Mouse (Mus musculus): Measurements from ENCODE around the gene Adamts8. TPM values are rescaled to one million over a fixed set of nuclear protein-coding genes. Genes with fewer than 3 reads are reported as not detected.

Adamts8 gene
- polyA plus RNA-seq (2014; fragmentation: Nextera tagmentation; extraction: Ambion mirVana), result 3.9 and 4.1 TPM in 2 replicates

- DNase-seq (ENCODE audit: low spot score) (peak; percentile 65), ATAC-seq (ENCODE audit: low read depth) (peak; percentile 84)
Measured at GRCm38 (mm10) chr9:30942512-30943313, at the start of gene Adamts8. TSS of gene Adamts8 (plus strand) at chr9:30942562.

DNA sequence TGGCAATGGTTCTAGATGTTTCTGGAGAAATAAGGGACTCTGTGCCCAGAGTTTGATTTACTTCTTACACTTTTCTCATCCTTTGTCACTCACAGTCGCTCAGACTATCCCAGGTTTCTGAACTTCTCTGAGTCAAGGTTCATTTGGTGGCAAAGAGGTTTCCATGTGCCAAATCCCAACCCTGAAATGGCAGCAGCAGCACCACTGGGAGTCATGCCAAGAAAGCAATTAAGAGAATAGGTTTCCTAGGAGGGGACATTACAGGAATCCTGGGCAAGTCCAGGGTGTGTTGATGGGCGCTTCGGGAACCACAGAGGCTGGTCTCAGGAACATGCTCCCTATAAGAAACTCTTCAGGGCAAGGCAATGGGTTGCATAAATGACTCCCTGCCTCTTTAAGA lies 46.7 kb upstream of the Adamts8 start:
- ATAC-seq (ENCODE audit: low read depth), result no peak

More at GRCm38 (mm10) chr9:30942512-30943313, at the start of gene Adamts8:
- H3K4me1 ChIP-seq (ENCODE audit: control insufficient read depth, insufficient read depth, low read length), result no peaks in the 10 kb centered on the region
- under 1% methylated on average over 64 of the region's 96 CpGs for WGBS
- H3K27me3 ChIP-seq (replicated peaks; ENCODE audit: control insufficient read depth, insufficient read depth, low read length), result peaks cover 55% of the 10 kb centered on the region
- peak within 1 kb of the TSS; percentile 100 for H3K4me2 ChIP-seq (ENCODE audit: low read depth, low read length)
- H3K4me3 ChIP-seq (ENCODE audit: low read depth, low read length), result peak within 1 kb of the TSS; percentile 64
- no peak within 1 kb of the TSS for H3K27ac ChIP-seq (replicated peaks; ENCODE audit: low read depth, low read length)
- no peaks in the 10 kb centered on the region for H3K9me3 ChIP-seq (ENCODE audit: control insufficient read depth, low read length)
- H3K9ac ChIP-seq (ENCODE audit: low read depth, low read length), result peak within 1 kb of the TSS; percentile 65
- H3K36me3 ChIP-seq (ENCODE audit: control insufficient read depth, insufficient read depth, low read length), result no peaks in the 10 kb centered on the region

GRCm38 (mm10) chr9:30896752-30897151 lies 45.6 kb upstream of the Adamts8 start:
- Histone ChIP-seq H3K9me3 (ENCODE audit: control insufficient read depth, low read length) (no peaks in the 10 kb centered on the region), H3K4me2 (ENCODE audit: low read depth, low read length) (no peak overlapping the region), H3K9ac (ENCODE audit: low read depth, low read length) (no peak overlapping the region), H3K4me1 (ENCODE audit: control insufficient read depth, insufficient read depth, low read length) (0 out of 2 replicates have a peak, but pooled peaks cover 3% of the 10 kb centered on the region), H3K4me3 (ENCODE audit: low read depth, low read length) (no peak overlapping the region), H3K27me3 (replicated peaks; ENCODE audit: control insufficient read depth, insufficient read depth, low read length) (no peaks in the 10 kb centered on the region), H3K36me3 (ENCODE audit: control insufficient read depth, insufficient read depth, low read length) (peaks cover 18% of the 10 kb centered on the region), H3K27ac (replicated peaks; ENCODE audit: low read depth, low read length) (no peak overlapping the region)
- 67% methylated on average over 5 of the region's 5 CpGs for WGBS
- peak; percentile 87 for DNase-seq (ENCODE audit: low spot score)
- peak; percentile 76 for ATAC-seq (ENCODE audit: low read depth)

More for the DNA sequence above, 46.7 kb upstream of the Adamts8 start:
- Histone ChIP-seq H3K4me3 (ENCODE audit: low read depth, low read length) (no peak overlapping the region), H3K27ac (replicated peaks; ENCODE audit: low read depth, low read length) (no peak overlapping the region), H3K36me3 (ENCODE audit: control insufficient read depth, insufficient read depth, low read length) (0 out of 2 replicates have a peak, but pooled peaks cover 7% of the 10 kb centered on the region), H3K9ac (ENCODE audit: low read depth, low read length) (no peak overlapping the region), H3K27me3 (replicated peaks; ENCODE audit: control insufficient read depth, insufficient read depth, low read length) (no peaks in the 10 kb centered on the region), H3K9me3 (ENCODE audit: control insufficient read depth, low read length) (no peaks in the 10 kb centered on the region), H3K4me1 (ENCODE audit: control insufficient read depth, insufficient read depth, low read length) (0 out of 2 replicates have a peak, but pooled peaks cover 3% of the 10 kb centered on the region), H3K4me2 (ENCODE audit: low read depth, low read length) (no peak overlapping the region)
- no peak for DNase-seq (ENCODE audit: low spot score)
- 77% methylated on average over 3 of the region's 3 CpGs for WGBS

DNA sequence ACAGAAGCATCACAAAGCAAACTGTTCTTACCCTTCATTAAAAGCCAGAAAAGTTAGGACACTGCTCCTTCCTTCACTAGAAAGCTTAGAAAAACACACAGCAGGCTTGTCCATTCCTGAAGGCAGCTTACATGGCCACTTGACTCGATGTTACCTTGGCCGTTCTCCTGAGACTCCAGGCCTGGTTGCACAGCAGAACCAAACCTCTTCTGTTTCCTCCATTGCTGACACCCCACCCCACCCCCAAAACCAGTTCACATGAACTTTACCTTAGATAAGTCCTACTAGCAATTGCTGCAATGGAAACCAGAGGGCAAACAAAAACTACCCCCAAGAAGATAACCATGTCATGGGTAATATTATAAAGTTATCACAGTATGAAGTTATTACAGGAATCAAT lies 45.2 kb upstream of the Adamts8 start:
- Histone ChIP-seq H3K27ac (replicated peaks; ENCODE audit: low read depth, low read length) (no peak overlapping the region), H3K36me3 (ENCODE audit: control insufficient read depth, insufficient read depth, low read length) (peaks cover 22% of the 10 kb centered on the region), H3K4me2 (ENCODE audit: low read depth, low read length) (no peak overlapping the region), H3K9me3 (ENCODE audit: control insufficient read depth, low read length) (no peaks in the 10 kb centered on the region), H3K4me1 (ENCODE audit: control insufficient read depth, insufficient read depth, low read length) (0 out of 2 replicates have a peak, but pooled peaks cover 3% of the 10 kb centered on the region), H3K27me3 (replicated peaks; ENCODE audit: control insufficient read depth, insufficient read depth, low read length) (no peaks in the 10 kb centered on the region), H3K4me3 (ENCODE audit: low read depth, low read length) (no peak overlapping the region), H3K9ac (ENCODE audit: low read depth, low read length) (no peak overlapping the region)
- WGBS, result 73% methylated on average over 2 of the region's 2 CpGs
- DNase-seq (ENCODE audit: low spot score), result no peak
- ATAC-seq (ENCODE audit: low read depth), result no peak

DNA sequence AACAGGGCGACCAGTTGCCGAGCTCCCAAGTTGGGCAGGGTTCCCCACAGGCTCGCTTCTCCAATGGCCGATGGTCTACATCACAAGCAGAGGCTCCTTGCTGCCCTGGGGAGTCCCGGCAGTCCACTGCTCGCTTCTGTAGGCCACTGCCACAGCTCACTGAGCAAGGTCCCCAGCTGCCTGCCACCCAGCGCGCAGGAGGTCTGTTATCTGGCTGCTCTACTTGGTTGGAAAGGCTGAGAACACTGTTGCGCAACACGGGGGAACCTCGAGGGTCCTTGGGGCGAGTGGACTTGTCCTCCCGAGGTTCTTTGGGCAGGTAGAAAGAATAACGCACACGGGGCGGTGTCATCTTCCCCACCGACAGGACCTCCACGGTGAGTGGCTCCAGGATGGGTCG lies 40.2 kb upstream of the Adamts8 start:
- Histone ChIP-seq H3K4me2 (ENCODE audit: low read depth, low read length) (no peak overlapping the region), H3K9ac (ENCODE audit: low read depth, low read length) (no peak overlapping the region), H3K4me1 (ENCODE audit: control insufficient read depth, insufficient read depth, low read length) (no peaks in the 10 kb centered on the region), H3K9me3 (ENCODE audit: control insufficient read depth, low read length) (no peaks in the 10 kb centered on the region), H3K4me3 (ENCODE audit: low read depth, low read length) (no peak overlapping the region), H3K27ac (replicated peaks; ENCODE audit: low read depth, low read length) (no peak overlapping the region), H3K36me3 (ENCODE audit: control insufficient read depth, insufficient read depth, low read length) (peaks cover 48% of the 10 kb centered on the region), H3K27me3 (replicated peaks; ENCODE audit: control insufficient read depth, insufficient read depth, low read length) (no peaks in the 10 kb centered on the region)
- 96% methylated on average over 19 of the region's 19 CpGs for WGBS
- ATAC-seq (ENCODE audit: low read depth), result no peak
- no peak for DNase-seq (ENCODE audit: low spot score)

- Histone ChIP-seq H3K4me1 (ENCODE audit: control insufficient read depth, insufficient read depth, low read length) (no peaks in the 10 kb centered on the region), H3K36me3 (ENCODE audit: control insufficient read depth, insufficient read depth, low read length) (peaks cover 48% of the 10 kb centered on the region), H3K4me3 (ENCODE audit: low read depth, low read length) (no peak overlapping the region), H3K9ac (ENCODE audit: low read depth, low read length) (no peak overlapping the region), H3K27me3 (replicated peaks; ENCODE audit: control insufficient read depth, insufficient read depth, low read length) (no peaks in the 10 kb centered on the region), H3K9me3 (ENCODE audit: control insufficient read depth, low read length) (no peaks in the 10 kb centered on the region), H3K4me2 (ENCODE audit: low read depth, low read length) (no peak overlapping the region), H3K27ac (replicated peaks; ENCODE audit: low read depth, low read length) (no peak overlapping the region)
- 93% methylated on average over 7 of the region's 7 CpGs for whole genome bisulfite sequencing
- ATAC-seq (ENCODE audit: low read depth) (no peak), DNase-seq (ENCODE audit: low spot score) (no peak)
Measured at GRCm38 (mm10) chr9:30902641-30903040, 39.7 kb upstream of the Adamts8 start.

GRCm38 (mm10) chr9:30903266-30903665 lies 39.1 kb upstream of the Adamts8 start:
- Histone ChIP-seq H3K27ac (replicated peaks; ENCODE audit: low read depth, low read length) (no peak overlapping the region), H3K4me3 (ENCODE audit: low read depth, low read length) (no peak overlapping the region), H3K36me3 (ENCODE audit: control insufficient read depth, insufficient read depth, low read length) (peaks cover 48% of the 10 kb centered on the region), H3K4me1 (ENCODE audit: control insufficient read depth, insufficient read depth, low read length) (no peaks in the 10 kb centered on the region), H3K9me3 (ENCODE audit: control insufficient read depth, low read length) (no peaks in the 10 kb centered on the region), H3K9ac (ENCODE audit: low read depth, low read length) (no peak overlapping the region), H3K27me3 (replicated peaks; ENCODE audit: control insufficient read depth, insufficient read depth, low read length) (no peaks in the 10 kb centered on the region), H3K4me2 (ENCODE audit: low read depth, low read length) (no peak overlapping the region)
- ATAC-seq (ENCODE audit: low read depth) (no peak), DNase-seq (ENCODE audit: low spot score) (no peak)
- WGBS, result 91% methylated on average over 5 of the region's 5 CpGs

DNA sequence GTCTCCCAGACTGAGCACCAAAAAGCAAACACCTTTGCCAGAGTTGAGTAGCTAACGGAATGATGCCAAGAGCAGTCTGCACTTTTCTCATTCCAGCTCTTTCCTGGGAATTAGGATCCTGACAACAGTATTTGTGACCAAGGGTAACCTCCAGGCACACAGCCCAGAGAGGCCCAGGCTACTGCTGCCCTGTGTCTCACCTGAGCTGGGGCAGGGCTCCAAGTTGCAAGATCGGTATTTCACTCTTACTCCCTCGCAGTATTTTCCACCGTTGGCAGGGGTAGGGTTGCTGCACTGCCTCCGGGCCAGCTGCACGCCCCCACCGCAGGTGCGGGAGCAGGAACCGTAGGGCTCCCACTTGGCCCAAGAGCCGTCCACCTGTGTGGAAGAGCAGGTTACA lies 36.5 kb upstream of the Adamts8 start:
- H3K36me3 ChIP-seq (ENCODE audit: control insufficient read depth, insufficient read depth, low read length), result peaks cover 39% of the 10 kb centered on the region
- no peak for DNase-seq (ENCODE audit: low spot score)
- WGBS, result 87% methylated on average over 10 of the region's 10 CpGs

DNA sequence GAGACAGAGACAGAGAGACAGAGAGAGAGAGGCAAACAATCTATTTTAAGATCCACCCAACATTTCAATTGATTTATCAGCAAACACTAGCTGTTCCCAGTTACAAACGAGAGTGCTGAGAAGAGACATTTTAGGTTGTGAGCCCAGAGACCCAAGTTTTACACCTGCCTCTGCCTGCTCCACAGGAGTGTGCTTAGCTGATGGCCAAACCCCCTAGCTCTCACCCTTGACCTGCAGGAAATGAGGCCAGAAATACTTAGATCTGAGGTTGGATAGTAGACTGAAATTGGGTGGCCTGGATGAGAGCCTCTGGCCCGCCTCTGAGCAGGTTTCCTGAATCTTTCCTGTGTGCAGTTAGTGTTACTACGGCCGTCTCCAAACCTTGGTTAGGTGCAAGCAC lies 35.9 kb upstream of the Adamts8 start:
- H3K27ac ChIP-seq (replicated peaks; ENCODE audit: low read depth, low read length), result no peak overlapping the region
- WGBS, result 83% methylated on average over 4 of the region's 4 CpGs
- ATAC-seq (ENCODE audit: low read depth) (no peak), DNase-seq (ENCODE audit: low spot score) (no peak)
- no peaks in the 10 kb centered on the region for H3K9me3 ChIP-seq (ENCODE audit: control insufficient read depth, low read length)
- no peak overlapping the region for H3K9ac ChIP-seq (ENCODE audit: low read depth, low read length)
- no peak overlapping the region for H3K4me3 ChIP-seq (ENCODE audit: low read depth, low read length)
- H3K4me1 ChIP-seq (ENCODE audit: control insufficient read depth, insufficient read depth, low read length), result no peaks in the 10 kb centered on the region
- H3K4me2 ChIP-seq (ENCODE audit: low read depth, low read length), result no peak overlapping the region
- no peaks in the 10 kb centered on the region for H3K27me3 ChIP-seq (replicated peaks; ENCODE audit: control insufficient read depth, insufficient read depth, low read length)
- peaks cover 34% of the 10 kb centered on the region for H3K36me3 ChIP-seq (ENCODE audit: control insufficient read depth, insufficient read depth, low read length)

More for the DNA sequence above, 36.5 kb upstream of the Adamts8 start:
- Histone ChIP-seq H3K4me2 (ENCODE audit: low read depth, low read length) (no peak overlapping the region), H3K4me3 (ENCODE audit: low read depth, low read length) (no peak overlapping the region), H3K27ac (replicated peaks; ENCODE audit: low read depth, low read length) (no peak overlapping the region), H3K4me1 (ENCODE audit: control insufficient read depth, insufficient read depth, low read length) (no peaks in the 10 kb centered on the region), H3K9me3 (ENCODE audit: control insufficient read depth, low read length) (no peaks in the 10 kb centered on the region), H3K9ac (ENCODE audit: low read depth, low read length) (no peak overlapping the region), H3K27me3 (replicated peaks; ENCODE audit: control insufficient read depth, insufficient read depth, low read length) (no peaks in the 10 kb centered on the region)
- peak; percentile 33; the same call in 1 of the 2 replicates for ATAC-seq (ENCODE audit: low read depth)
